ENCODE assay signal across 18 mouse cellular contexts in the genomic region with DNA sequence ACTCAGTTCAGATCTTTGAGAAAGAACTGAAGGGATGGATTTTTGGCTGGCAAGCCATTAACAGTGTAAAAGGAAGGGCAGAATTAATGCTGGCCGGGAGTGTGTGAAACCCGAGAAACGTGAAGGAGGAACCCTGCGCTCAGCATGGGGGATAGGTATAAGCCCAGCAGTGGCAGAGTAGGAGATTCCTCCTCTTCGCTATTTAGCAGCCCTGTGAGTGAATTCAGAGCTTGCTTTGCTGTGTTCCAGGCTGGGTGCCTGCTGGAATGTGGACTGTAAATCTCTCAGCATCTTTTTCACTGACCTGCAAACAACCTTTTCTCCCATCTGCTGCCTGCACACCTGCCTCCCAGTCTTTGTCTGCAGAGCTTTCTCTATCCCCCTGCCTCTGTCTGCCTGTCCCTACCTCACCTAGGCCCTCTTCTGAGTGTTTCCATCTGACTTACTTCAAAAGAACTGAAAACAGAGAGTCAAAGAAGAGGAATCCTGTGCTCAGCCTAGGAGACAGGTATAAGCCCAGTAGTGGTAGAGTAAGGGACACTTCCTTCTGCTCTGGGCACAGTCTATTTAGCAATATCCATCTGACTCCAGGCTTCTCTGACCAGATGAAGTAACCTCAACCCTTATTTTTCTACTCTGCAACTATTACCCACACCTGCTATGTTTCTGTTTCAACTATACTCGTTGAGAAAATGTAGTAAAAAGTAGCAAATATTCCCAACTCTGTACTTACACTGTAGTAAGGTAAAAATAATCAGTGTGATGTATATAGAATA.
A peak's percentile ranks its signal among the peaks of the same experiment; 100 is the strongest.
DNase-seq lines count a peak whose midpoint lies in the region; ATAC-seq lines count a peak whose summit lies in the region.
"Had no signal": no experiment of that assay in that cellular context is flagged by ENCODE, and none has a peak within 500 bp of the region (broad histone marks: within the 10 kb centered on the region; RNA-seq: fewer than 3 reads in every experiment).

No protein-coding gene starts in this region.

- no peak overlapping the region for H3K4me3 ChIP-seq in neural tube, embryonic 12.5 days
- no peak overlapping the region for H3K4me3 ChIP-seq in limb, embryonic 11.5 days (ENCODE audit: low read depth, low read length)
- H3K4me3 ChIP-seq in forebrain, embryonic 10.5 days: no peak overlapping the region
- H3K4me3 ChIP-seq: embryonic facial prominence, embryonic 15.5 days; neural tube, embryonic 13.5 days had no signal

- ATAC-seq in neural tube, embryonic 12.5 days (ENCODE audit: low FRiP score, low read depth): peak; percentile 33; the same call in 1 of the 2 replicates
- ATAC-seq in limb, embryonic 11.5 days (ENCODE audit: insufficient number of reproducible peaks, low FRiP score, low TSS enrichment, low read depth): no peak
- ATAC-seq: hindbrain, postnatal 0 days had no signal

- WGBS in neural tube, embryonic 12.5 days: 26% methylated on average over 6 of the region's 6 CpGs
- 20% methylated on average over 6 of the region's 6 CpGs for WGBS in limb, embryonic 11.5 days
- WGBS in forebrain, embryonic 10.5 days: 29% methylated on average over 6 of the region's 6 CpGs

- H3K4me1 ChIP-seq in neural tube, embryonic 12.5 days: peaks cover 14% of the 10 kb centered on the region
- H3K4me1 ChIP-seq in limb, embryonic 11.5 days (ENCODE audit: control insufficient read depth, insufficient read depth, low read length): peaks cover 4% of the 10 kb centered on the region; the same call in 1 of the 2 replicates
- H3K4me1 ChIP-seq in forebrain, embryonic 10.5 days: peaks cover 36% of the 10 kb centered on the region

- H3K27ac ChIP-seq in neural tube, embryonic 12.5 days: no peak overlapping the region
- no peak overlapping the region for H3K27ac ChIP-seq in limb, embryonic 11.5 days (replicated peaks; ENCODE audit: low read depth, low read length)
- no peak overlapping the region for H3K27ac ChIP-seq in forebrain, embryonic 10.5 days
- H3K27ac ChIP-seq: embryonic facial prominence, embryonic 15.5 days; hindbrain, postnatal 0 days; neural tube, embryonic 13.5 days had no signal

- no peak overlapping the region for H3K9ac ChIP-seq in neural tube, embryonic 12.5 days
- no peak overlapping the region for H3K9ac ChIP-seq in limb, embryonic 11.5 days (ENCODE audit: low read length)
- H3K9ac ChIP-seq: embryonic facial prominence, embryonic 15.5 days; neural tube, embryonic 13.5 days had no signal

- DNase-seq in cerebellum, postnatal 36 days: peak; percentile 8 to 33
- no peak for DNase-seq in cerebellum, adult 9-11 months
- no peak for DNase-seq in neural tube, embryonic 10.5 days (ENCODE audit: extremely low spot score, low spot score)
- peak; percentile 27 for DNase-seq in limb, embryonic 11.5 days (ENCODE audit: low spot score)
- no peak for DNase-seq in forebrain, embryonic 10.5 days (ENCODE audit: extremely low spot score, low spot score)
- no peak for DNase-seq in retina, postnatal 1 day
- no peak for DNase-seq in adrenal gland, adult 2 months
- DNase-seq: heart, adult 11 months; kidney, postnatal 36 days; lung, postnatal 10 days; midbrain, embryonic 14.5 days; right cerebral cortex, adult 18-20 months; thymus, adult 2 months had no signal

- no peaks in the 10 kb centered on the region for H3K9me3 ChIP-seq in neural tube, embryonic 12.5 days
- no peaks in the 10 kb centered on the region for H3K9me3 ChIP-seq in limb, embryonic 11.5 days (ENCODE audit: control insufficient read depth, low read length)
- H3K9me3 ChIP-seq in forebrain, embryonic 10.5 days: no peaks in the 10 kb centered on the region
- H3K9me3 ChIP-seq: embryonic facial prominence, embryonic 15.5 days; neural tube, embryonic 13.5 days had no signal

- H3K4me2 ChIP-seq in neural tube, embryonic 12.5 days (replicated peaks): no peak overlapping the region
- no peak overlapping the region for H3K4me2 ChIP-seq in limb, embryonic 11.5 days (ENCODE audit: low read depth, severe bottlenecking)
- H3K4me2 ChIP-seq: embryonic facial prominence, embryonic 15.5 days; liver, embryonic 11.5 days; neural tube, embryonic 13.5 days had no signal

- no peaks in the 10 kb centered on the region for H3K27me3 ChIP-seq in neural tube, embryonic 12.5 days (replicated peaks)
- no peaks in the 10 kb centered on the region for H3K27me3 ChIP-seq in limb, embryonic 11.5 days (ENCODE audit: control insufficient read depth, insufficient read depth, low read length)
- no peaks in the 10 kb centered on the region for H3K27me3 ChIP-seq in forebrain, embryonic 10.5 days (ENCODE audit: poor library complexity, severe bottlenecking)
- H3K27me3 ChIP-seq: embryonic facial prominence, embryonic 15.5 days; neural tube, embryonic 13.5 days had no signal

- no peaks in the 10 kb centered on the region for H3K36me3 ChIP-seq in neural tube, embryonic 12.5 days
- H3K36me3 ChIP-seq in limb, embryonic 11.5 days (ENCODE audit: control insufficient read depth, insufficient read depth, low read length): no peaks in the 10 kb centered on the region
- no peaks in the 10 kb centered on the region for H3K36me3 ChIP-seq in forebrain, embryonic 10.5 days (replicated peaks)
- H3K36me3 ChIP-seq: embryonic facial prominence, embryonic 15.5 days; neural tube, embryonic 13.5 days had no signal

Comparison
In these comparisons a context has a peak if more than half of its experiments do, and no peak if none do; other contexts are left out.
1. DNase-seq: peak in cerebellum, postnatal 36 days (2 of 2) and limb, embryonic 11.5 days (single experiment); none in cerebellum, adult 9-11 months (single experiment), neural tube, embryonic 10.5 days (single experiment), forebrain, embryonic 10.5 days (single experiment), retina, postnatal 1 day (single experiment) and adrenal gland, adult 2 months (single experiment).